Mouse (Mus musculus) kidney, embryonic 14.5 days (tissue): ENCODE results near the gene Zmiz2. TPM values are rescaled to one million over a fixed set of nuclear protein-coding genes. Genes with fewer than 3 reads are reported as not detected.
A peak's percentile ranks its signal among the peaks of the same experiment; 100 is the strongest.

ENCODE experiments used
- ATAC-seq: fragments of 200-750 bp; cut with Nextera tagmentation; 2 replicates; pipeline ENCODE4 v1.8.0; 2017; ENCODE audit warnings: moderate number of reproducible peaks, mild to moderate bottlenecking, moderate TSS enrichment, moderate library complexity; ENCODE audit not compliant: low FRiP score, low TSS enrichment
- H3K27ac ChIP-seq: fragments of 300-500 bp; sonication (generic); 2 replicates; pipeline ENCODE4 v1.5.1; 2014; ENCODE audit warnings: low read depth, mild to moderate bottlenecking, low read length, moderate library complexity, mixed read lengths
- H3K27me3 ChIP-seq: fragments of 300-500 bp; sonication (generic); 2 replicates; pipeline ENCODE4 v1.6.1; 2014; ENCODE audit warnings: mild to moderate bottlenecking, low read length; ENCODE audit not compliant: control insufficient read depth, insufficient read depth
- H3K36me3 ChIP-seq: fragments of 300-500 bp; sonication (generic); 2 replicates; pipeline ENCODE4 v1.6.1; 2014; ENCODE audit warnings: low read length, mixed read lengths; ENCODE audit not compliant: control insufficient read depth, insufficient read depth
- H3K4me1 ChIP-seq: fragments of 300-500 bp; sonication (generic); 2 replicates; pipeline ENCODE4 v1.6.1; 2014; ENCODE audit warnings: low read length, mixed read lengths; ENCODE audit not compliant: control insufficient read depth, insufficient read depth
- H3K4me2 ChIP-seq: fragments of 300-500 bp; sonication (generic); replicated peaks from 2 replicates; pipeline ENCODE4 v1.6.1; 2014; ENCODE audit warnings: low read depth, mild to moderate bottlenecking, low read length
- H3K4me3 ChIP-seq: fragments of 300-500 bp; sonication (generic); 2 replicates; pipeline ENCODE4 v1.5.1; 2014; ENCODE audit warnings: mild to moderate bottlenecking, low read length
- H3K9ac ChIP-seq: fragments of 300-500 bp; sonication (generic); 2 replicates; pipeline ENCODE4 v1.6.1; 2014; ENCODE audit warnings: low read depth, mild to moderate bottlenecking, low read length, moderate library complexity
- H3K9me3 ChIP-seq: fragments of 300-500 bp; sonication (generic); 2 replicates; pipeline ENCODE4 v1.6.1; 2016; ENCODE audit warnings: low read length; ENCODE audit not compliant: control insufficient read depth
- WGBS: fragments of 180-500 bp; shearing (Covaris S2); extraction: QIAGEN DNeasy Blood & Tissue Kit; methylation state at CpG from one replicate; pipeline ENCODE4 v1.1.7; 2014; 5-methylcytosine and 5-hydroxymethylcytosine counted together
- polyA plus RNA-seq: library from polyadenylated mRNA; unstranded; fragments of >200 nt; fragmentation: Nextera tagmentation; extraction: Ambion mirVana; gene quantifications from 2 replicates; pipeline ENCODE4 v1.2.1, GENCODE M21; 2014

Zmiz2 gene
- polyA plus RNA-seq, 1 experiment from 2014 or later, result 14.6 TPM

GRCm38 (mm10) chr11:6391516-6392276 lies 2.8 kb downstream of the Zmiz2 start:
- no peaks in the 10 kb centered on the region for H3K9me3 ChIP-seq
- no peak for ATAC-seq
- H3K27ac ChIP-seq, result no peak overlapping the region
- no peak overlapping the region for H3K4me3 ChIP-seq
- H3K27me3 ChIP-seq, result no peaks in the 10 kb centered on the region
- 0 out of 2 replicates have a peak overlapping the region, but pooled peaks have one; percentile 23 for H3K9ac ChIP-seq
- H3K4me1 ChIP-seq, result peaks cover 16% of the 10 kb centered on the region
- 86% methylated on average over 8 of the region's 8 CpGs for WGBS
- H3K36me3 ChIP-seq, result peaks cover 28% of the 10 kb centered on the region
- H3K4me2 ChIP-seq, result no peak overlapping the region

GRCm38 (mm10) chr11:6392857-6393256 lies 4.0 kb downstream of the Zmiz2 start:
- Histone ChIP-seq H3K27ac (no peak overlapping the region), H3K9ac (no peak overlapping the region), H3K27me3 (no peaks in the 10 kb centered on the region), H3K4me3 (no peak overlapping the region), H3K4me2 (no peak overlapping the region), H3K9me3 (no peaks in the 10 kb centered on the region), H3K36me3 (peaks cover 40% of the 10 kb centered on the region), H3K4me1 (peaks cover 16% of the 10 kb centered on the region)
- WGBS, result 82% methylated on average over 6 of the region's 6 CpGs
- no peak for ATAC-seq

- H3K27me3 ChIP-seq, result no peaks in the 10 kb centered on the region
- H3K4me2 ChIP-seq, result no peak overlapping the region
- H3K9me3 ChIP-seq, result no peaks in the 10 kb centered on the region
- H3K4me3 ChIP-seq, result no peak overlapping the region
- H3K4me1 ChIP-seq, result peaks cover 16% of the 10 kb centered on the region
- no peak overlapping the region for H3K9ac ChIP-seq
- H3K27ac ChIP-seq, result no peak overlapping the region
- H3K36me3 ChIP-seq, result peaks cover 48% of the 10 kb centered on the region
- WGBS, result 67% methylated on average over 1 of the region's 1 CpGs
- ATAC-seq, result no peak
These were observed 5.0 kb downstream of the Zmiz2 start for GRCm38 (mm10) chr11:6393866-6394265.

DNA sequence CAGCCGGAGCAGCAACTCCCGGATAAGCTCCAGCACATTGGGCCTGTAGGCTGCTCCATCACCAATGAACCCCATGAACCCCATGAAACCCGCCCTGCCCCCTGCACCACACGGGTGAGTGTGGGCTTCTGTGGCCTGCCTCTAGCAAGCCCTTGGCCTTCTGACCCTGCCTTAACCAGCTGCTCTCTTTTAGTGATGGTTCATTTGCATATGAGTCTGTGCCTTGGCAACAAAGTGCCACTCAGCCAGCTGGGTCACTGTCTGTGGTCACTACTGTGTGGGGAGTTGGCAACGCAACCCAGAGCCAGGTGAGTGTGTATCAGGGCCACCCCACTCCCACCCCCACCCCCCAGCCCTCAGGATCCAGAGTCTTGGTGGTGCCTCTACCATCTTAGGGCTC lies 6.7 kb downstream of the Zmiz2 start:
- ATAC-seq, result no peak
- peaks cover 64% of the 10 kb centered on the region for H3K36me3 ChIP-seq

GRCm38 (mm10) chr11:6398141-6398540 lies 9.3 kb downstream of the Zmiz2 start:
- peaks cover 84% of the 10 kb centered on the region for H3K36me3 ChIP-seq
- H3K27me3 ChIP-seq, result no peaks in the 10 kb centered on the region
- no peaks in the 10 kb centered on the region for H3K4me1 ChIP-seq
- no peak overlapping the region for H3K4me3 ChIP-seq
- no peak overlapping the region for H3K4me2 ChIP-seq
- no peaks in the 10 kb centered on the region for H3K9me3 ChIP-seq
- ATAC-seq, result no peak
- H3K9ac ChIP-seq, result no peak overlapping the region
- 96% methylated on average over 10 of the region's 10 CpGs for WGBS
- H3K27ac ChIP-seq, result no peak overlapping the region

More for the DNA sequence above, 6.7 kb downstream of the Zmiz2 start:
- Histone ChIP-seq H3K4me2 (no peak overlapping the region), H3K9ac (no peak overlapping the region), H3K4me1 (peaks cover 7% of the 10 kb centered on the region; the same call in 1 of the 2 replicates), H3K4me3 (no peak overlapping the region), H3K9me3 (no peaks in the 10 kb centered on the region), H3K27me3 (no peaks in the 10 kb centered on the region), H3K27ac (no peak overlapping the region)
- WGBS, result 88% methylated on average over 5 of the region's 5 CpGs

- Histone ChIP-seq H3K4me1 (peaks cover 21% of the 10 kb centered on the region), H3K27ac (no peak overlapping the region), H3K4me2 (no peak overlapping the region), H3K27me3 (no peaks in the 10 kb centered on the region), H3K36me3 (peaks cover 78% of the 10 kb centered on the region), H3K9ac (no peak overlapping the region), H3K9me3 (no peaks in the 10 kb centered on the region), H3K4me3 (no peak overlapping the region)
- ATAC-seq, result no peak
- 90% methylated on average over 19 of the region's 19 CpGs for WGBS
These were observed 13.9 kb downstream of the Zmiz2 start for GRCm38 (mm10) chr11:6402515-6403510.

- H3K9me3 ChIP-seq, result no peaks in the 10 kb centered on the region
- 90% methylated on average over 5 of the region's 5 CpGs for WGBS
- H3K27me3 ChIP-seq, result no peaks in the 10 kb centered on the region
- peaks cover 68% of the 10 kb centered on the region for H3K36me3 ChIP-seq
- H3K4me2 ChIP-seq, result no peak overlapping the region
- H3K4me1 ChIP-seq, result peaks cover 21% of the 10 kb centered on the region
- no peak overlapping the region for H3K27ac ChIP-seq
- no peak for ATAC-seq
- no peak overlapping the region for H3K9ac ChIP-seq
- H3K4me3 ChIP-seq, result no peak overlapping the region
These were observed 15.0 kb downstream of the Zmiz2 start for GRCm38 (mm10) chr11:6403830-6404405.

DNA sequence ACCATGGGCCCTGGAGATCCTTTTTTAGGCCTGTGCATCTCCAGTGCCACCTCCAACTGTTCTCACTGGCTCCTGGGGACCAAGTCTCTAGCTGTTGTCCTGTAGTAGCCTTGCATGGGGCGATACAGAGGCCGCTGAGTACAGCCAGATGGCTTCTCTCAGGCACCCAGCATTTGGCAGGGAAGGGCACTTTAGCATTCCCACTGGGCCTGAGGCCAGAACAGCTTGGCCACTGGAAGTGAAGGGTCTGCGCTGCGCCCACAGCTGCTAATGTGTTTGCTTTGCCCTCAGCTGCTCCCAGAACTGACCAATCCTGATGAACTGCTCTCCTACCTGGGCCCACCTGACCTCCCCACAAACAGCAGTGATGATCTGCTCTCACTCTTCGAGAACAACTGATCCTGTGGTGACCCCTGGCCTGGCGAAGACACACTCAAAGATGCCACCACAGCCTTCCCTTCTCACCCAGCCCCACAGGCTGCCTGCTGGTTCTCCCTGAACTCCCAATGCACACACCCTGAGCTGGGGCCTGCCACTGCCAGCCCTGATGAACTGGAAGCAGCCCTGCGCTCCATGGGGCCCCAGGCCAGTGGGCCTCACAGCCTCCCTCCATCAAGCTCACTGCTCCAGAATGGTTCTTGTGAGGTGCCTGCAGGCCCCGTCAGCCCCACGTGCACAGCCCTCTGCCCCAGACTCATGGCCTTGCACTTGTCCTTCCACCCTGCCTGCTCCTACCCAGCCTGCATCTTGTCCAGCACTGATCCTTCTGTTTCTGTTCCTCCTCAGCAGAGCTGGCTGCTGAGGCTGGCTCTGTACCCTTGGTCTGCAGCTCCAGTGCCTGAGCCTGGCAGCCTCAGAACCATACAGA lies 16.1 kb downstream of the Zmiz2 start:
- Histone ChIP-seq H3K9ac (peak overlapping the region; percentile 44), H3K36me3 (peaks cover 58% of the 10 kb centered on the region), H3K9me3 (no peaks in the 10 kb centered on the region), H3K27me3 (no peaks in the 10 kb centered on the region), H3K4me3 (no peak overlapping the region), H3K4me2 (no peak overlapping the region), H3K27ac (peak overlapping the region; percentile 86; the same call in 1 of the 2 replicates), H3K4me1 (peaks cover 21% of the 10 kb centered on the region)
- WGBS, result 76% methylated on average over 9 of the region's 9 CpGs
- 0 out of 2 replicates have a peak, but pooled peaks have one; percentile 5 for ATAC-seq
